Mouse (Mus musculus) liver, embryonic 11.5 days (tissue): ENCODE measurements around the gene Tmem115. TPM values are rescaled to one million over a fixed set of nuclear protein-coding genes. Genes with fewer than 3 reads are reported as not detected.
A peak's percentile ranks its signal among the peaks of the same experiment; 100 is the strongest.
"Not testable (repeated sequence)": the region's sequence is repeated elsewhere in the genome, so short reads cannot be mapped to it uniquely, and the experiment has no call there.

Source experiments
- ATAC-seq: fragments of 200-750 bp; cut with Nextera tagmentation; replicated peaks from 2 replicates; pipeline ENCODE4 v1.8.0; 2017; ENCODE audit warnings: moderate number of reproducible peaks, mild to moderate bottlenecking, moderate TSS enrichment, moderate library complexity; ENCODE audit not compliant: low FRiP score
- DNase-seq: peaks from one replicate; pipeline ENCODE4 v3.0.0-alpha.2; 2017; ENCODE audit warnings: low spot score
- H3K27ac ChIP-seq: fragments of 300-500 bp; sonication (generic); 2 replicates; pipeline ENCODE4 v1.5.1; 2014; ENCODE audit warnings: mild to moderate bottlenecking, low read depth, low read length, control low read depth
- H3K27me3 ChIP-seq: fragments of 300-500 bp; sonication (generic); replicated peaks from 2 replicates; pipeline ENCODE4 v1.6.1; 2014; ENCODE audit warnings: low read length, mixed read lengths; ENCODE audit not compliant: control insufficient read depth, insufficient read depth
- H3K36me3 ChIP-seq: fragments of 300-500 bp; sonication (generic); 2 replicates; pipeline ENCODE4 v1.6.1; 2014; ENCODE audit warnings: mild to moderate bottlenecking, low read length, moderate library complexity, mixed read lengths; ENCODE audit not compliant: control insufficient read depth, insufficient read depth
- H3K4me1 ChIP-seq: fragments of 300-500 bp; sonication (generic); replicated peaks from 2 replicates; pipeline ENCODE4 v1.6.1; 2014; ENCODE audit warnings: low read length, mixed read lengths; ENCODE audit not compliant: control insufficient read depth, insufficient read depth
- H3K4me2 ChIP-seq: fragments of 300-500 bp; sonication (generic); 2 replicates; pipeline ENCODE4 v1.6.1; 2014; ENCODE audit warnings: mild to moderate bottlenecking, control low read depth, moderate library complexity
- H3K4me3 ChIP-seq: fragments of 300-500 bp; sonication (generic); 2 replicates; pipeline ENCODE4 v1.5.1; 2014; ENCODE audit warnings: low read depth, low read length, control low read depth
- H3K9ac ChIP-seq: fragments of 300-500 bp; sonication (generic); 2 replicates; pipeline ENCODE4 v1.6.1; 2014; ENCODE audit warnings: low read depth, low read length, control low read depth
- H3K9me3 ChIP-seq: fragments of 300-500 bp; sonication (generic); 2 replicates; pipeline ENCODE4 v1.6.1; 2016; ENCODE audit warnings: low read length, inconsistent platforms, mixed read lengths; ENCODE audit not compliant: control insufficient read depth
- WGBS: fragments of 180-500 bp; shearing (Covaris S2); extraction: QIAGEN DNeasy Blood & Tissue Kit; methylation state at CpG from one replicate; pipeline ENCODE4 v1.1.7; 2014; 5-methylcytosine and 5-hydroxymethylcytosine counted together
- polyA plus RNA-seq: library from polyadenylated mRNA; unstranded; fragments of >200 nt; fragmentation: Nextera tagmentation; extraction: Ambion mirVana; gene quantifications from 2 replicates; pipeline ENCODE4 v1.2.1, GENCODE M21; 2014

Gene Tmem115
- polyA plus RNA-seq, 1 experiment from 2014 or later, result 35.4 TPM

- Histone ChIP-seq H3K9me3 (no peaks in the 10 kb centered on the region), H3K4me2 (peak overlapping the region; percentile 99), H3K4me1 (peaks cover 48% of the 10 kb centered on the region), H3K36me3 (peaks cover 30% of the 10 kb centered on the region), H3K9ac (peak overlapping the region; percentile 89), H3K27me3 (no peaks in the 10 kb centered on the region), H3K4me3 (peak overlapping the region; percentile 79), H3K27ac (peak overlapping the region; percentile 95)
- DNase-seq (no peak), ATAC-seq (peak; percentile 10)
- under 1% methylated on average over 23 of the region's 23 CpGs for whole genome bisulfite sequencing
These were observed 21.3 kb downstream of the Tmem115 start for GRCm38 (mm10) chr9:107555031-107555457.

GRCm38 (mm10) chr9:107555701-107556100, 22.0 kb downstream of the Tmem115 start:
- WGBS, result 35% methylated on average over 2 of the region's 2 CpGs
- peak overlapping the region; percentile 89 for H3K9ac ChIP-seq
- H3K4me3 ChIP-seq, result peak overlapping the region; percentile 79
- peaks cover 35% of the 10 kb centered on the region for H3K36me3 ChIP-seq
- no peaks in the 10 kb centered on the region for H3K27me3 ChIP-seq
- H3K4me2 ChIP-seq, result peak overlapping the region; percentile 99
- no peaks in the 10 kb centered on the region for H3K9me3 ChIP-seq
- ATAC-seq, result no peak
- H3K27ac ChIP-seq, result peak overlapping the region; percentile 42; the same call in 1 of the 2 replicates
- peaks cover 45% of the 10 kb centered on the region for H3K4me1 ChIP-seq
- DNase-seq, result no peak

DNA sequence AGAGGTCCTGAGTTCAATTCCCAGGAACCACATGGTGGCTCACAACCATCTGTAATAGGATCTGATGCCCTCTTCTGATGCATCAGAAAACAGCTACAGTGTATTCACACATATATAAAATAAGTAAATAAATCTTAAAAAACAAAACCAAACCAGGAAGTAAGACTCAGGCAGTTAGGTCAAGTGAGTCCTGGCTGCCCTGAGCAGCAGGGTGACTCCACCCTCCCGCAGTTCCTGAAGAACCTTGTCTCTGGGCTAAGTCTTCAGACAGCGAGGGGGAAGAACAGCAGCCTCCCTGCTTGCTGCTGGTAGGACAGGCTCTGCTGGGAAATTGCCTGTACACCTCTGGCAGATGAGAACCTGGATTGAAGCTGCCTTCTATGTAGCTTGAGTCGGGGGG, 22.6 kb downstream of the Tmem115 start:
- no peak for DNase-seq
- Histone ChIP-seq H3K9me3 (no peaks in the 10 kb centered on the region), H3K27ac (no peak overlapping the region; the same call in 1 of the 2 replicates), H3K36me3 (peaks cover 42% of the 10 kb centered on the region), H3K4me2 (peak overlapping the region; percentile 99), H3K9ac (peak overlapping the region; percentile 89), H3K4me3 (peak overlapping the region; percentile 79), H3K4me1 (peaks cover 38% of the 10 kb centered on the region), H3K27me3 (no peaks in the 10 kb centered on the region)
- 62% methylated on average over 3 of the region's 3 CpGs for WGBS
- no peak for ATAC-seq

DNA sequence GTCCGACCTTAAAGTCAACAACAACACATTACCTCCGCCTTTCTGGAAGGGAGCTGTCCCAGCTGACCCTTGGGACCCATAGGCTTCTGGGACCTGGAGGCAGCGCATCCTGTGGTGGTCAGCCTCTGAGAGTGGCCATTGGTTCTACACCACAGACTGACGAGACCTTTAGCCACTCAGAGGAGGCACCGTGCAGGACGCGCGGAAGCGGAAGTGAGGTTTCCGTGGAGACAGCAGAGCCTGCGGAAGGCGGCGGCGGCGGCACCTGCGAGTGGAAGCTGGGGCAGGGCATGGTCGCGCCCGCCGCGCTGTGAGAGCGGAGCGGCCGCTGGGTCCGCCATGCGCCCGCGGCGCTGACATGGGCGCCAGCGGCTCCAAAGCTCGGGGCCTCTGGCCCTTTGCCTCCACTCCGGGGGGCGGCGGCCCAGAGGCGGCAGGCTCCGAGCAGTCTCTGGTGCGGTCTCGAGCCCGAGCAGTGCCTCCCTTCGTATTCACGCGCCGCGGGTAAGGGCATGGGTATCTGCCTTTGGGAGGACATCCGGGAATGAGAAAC, 29.4 kb downstream of the Tmem115 start, which contains the start of gene Tusc2:
TSS of gene Tusc2 (plus strand) at position 227 of the 553 bp plus-strand sequence.
- WGBS, result under 1% methylated on average over 46 of the region's 46 CpGs
- peak; percentile 90 for DNase-seq
- peak within 1 kb of the TSS; percentile 65; the same call in 1 of the 2 replicates for H3K27ac ChIP-seq

DNA sequence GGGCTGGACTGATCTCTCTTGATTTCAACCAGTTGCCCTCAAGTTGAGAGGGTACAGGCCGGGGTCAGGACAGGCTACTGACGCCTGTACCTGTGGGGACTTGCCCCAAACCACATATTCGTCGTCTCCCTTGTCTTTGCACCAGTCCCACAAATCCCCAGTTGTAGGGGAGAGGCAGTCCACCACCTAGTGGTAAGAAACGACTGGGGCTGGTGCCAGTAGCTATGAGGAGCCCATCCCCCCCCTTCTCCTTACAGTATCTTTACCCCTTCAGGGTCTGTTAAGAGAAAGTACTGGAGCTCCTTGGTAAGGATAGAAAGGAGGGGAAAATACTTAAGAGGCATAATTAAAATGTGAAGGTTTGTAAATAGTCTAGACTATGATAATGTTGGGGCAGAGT, 31.8 kb downstream of the Tmem115 start:
- Histone ChIP-seq H3K36me3 (peaks cover 23% of the 10 kb centered on the region), H3K4me1 (peaks cover 43% of the 10 kb centered on the region), H3K4me3 (peak overlapping the region; percentile 21), H3K4me2 (peak overlapping the region; percentile 37)
- not testable (repeated sequence) for H3K27ac ChIP-seq, H3K27me3 ChIP-seq, H3K9me3 ChIP-seq, DNase-seq, ATAC-seq, H3K9ac ChIP-seq
- WGBS, result 43% methylated on average over 5 of the region's 5 CpGs

More for the DNA sequence above, 29.4 kb downstream of the Tmem115 start, which contains the start of gene Tusc2:
- Histone ChIP-seq H3K4me3 (peak within 1 kb of the TSS; percentile 95), H3K36me3 (peaks cover 45% of the 10 kb centered on the region), H3K4me1 (peaks cover 33% of the 10 kb centered on the region), H3K9me3 (no peaks in the 10 kb centered on the region), H3K9ac (peak within 1 kb of the TSS; percentile 89), H3K27me3 (no peaks in the 10 kb centered on the region), H3K4me2 (peak within 1 kb of the TSS; percentile 95)
- ATAC-seq, result peak; percentile 94

- peak overlapping the region; percentile 78 for H3K4me2 ChIP-seq
- ATAC-seq, result no peak
- H3K27me3 ChIP-seq, result no peaks in the 10 kb centered on the region
- H3K36me3 ChIP-seq, result peaks cover 19% of the 10 kb centered on the region
- peaks cover 49% of the 10 kb centered on the region for H3K4me1 ChIP-seq
- H3K4me3 ChIP-seq, result no peak overlapping the region
- H3K9ac ChIP-seq, result 0 out of 2 replicates have a peak overlapping the region, but pooled peaks have one; percentile 9
- no peaks in the 10 kb centered on the region for H3K9me3 ChIP-seq
- H3K27ac ChIP-seq, result peak overlapping the region; percentile 80
- 54% methylated on average over 15 of the region's 15 CpGs for WGBS
- peak; percentile 75 for DNase-seq
These were observed 32.4 kb downstream of the Tmem115 start for GRCm38 (mm10) chr9:107566041-107566709.

- 57% methylated on average over 3 of the region's 3 CpGs for WGBS
- H3K9ac ChIP-seq, result no peak overlapping the region; the same call in 1 of the 2 replicates
- no peaks in the 10 kb centered on the region for H3K27me3 ChIP-seq
- peak overlapping the region; percentile 80 for H3K27ac ChIP-seq
- H3K4me2 ChIP-seq, result peak overlapping the region; percentile 78
- ATAC-seq (no peak), DNase-seq (no peak)
- H3K36me3 ChIP-seq, result peaks cover 18% of the 10 kb centered on the region
- H3K9me3 ChIP-seq, result no peaks in the 10 kb centered on the region
- no peak overlapping the region; the same call in 1 of the 2 replicates for H3K4me3 ChIP-seq
- H3K4me1 ChIP-seq, result peaks cover 56% of the 10 kb centered on the region
These were observed 33.1 kb downstream of the Tmem115 start for GRCm38 (mm10) chr9:107566855-107567254.

DNA sequence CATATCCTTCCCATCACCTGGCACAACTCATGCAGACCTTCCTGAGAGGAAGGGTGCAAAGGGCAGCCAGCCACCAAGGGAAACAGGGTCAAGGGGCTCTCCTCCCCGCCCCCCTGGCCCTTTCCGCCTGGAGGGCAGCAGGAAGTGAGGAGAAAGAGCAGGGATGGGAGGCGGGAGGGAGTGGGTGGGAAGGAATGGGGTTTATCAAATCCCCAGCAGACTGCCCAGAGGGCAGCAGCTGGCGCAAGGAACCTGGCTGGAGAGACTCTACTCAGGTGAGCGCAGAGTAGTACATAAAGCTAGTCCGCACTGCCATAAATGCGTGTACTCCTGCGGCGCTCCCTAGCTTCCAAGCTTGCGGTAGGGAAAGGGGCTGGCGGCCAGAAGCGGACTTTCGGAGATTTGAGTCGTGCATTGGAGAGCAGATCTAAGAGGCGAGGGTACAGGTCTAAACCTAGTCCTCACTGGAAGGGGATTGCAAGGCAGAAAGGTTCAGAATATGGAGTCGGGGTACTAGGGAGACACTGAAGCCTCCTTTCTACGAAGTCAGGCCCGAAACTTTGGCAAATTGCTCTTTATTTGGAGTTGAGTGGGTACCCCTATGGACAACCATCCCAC, 34.1 kb downstream of the Tmem115 start, which contains the start of gene Hyal2:
TSS of gene Hyal2 (plus strand) at position 244 of the 618 bp plus-strand sequence.
- no peaks in the 10 kb centered on the region for H3K27me3 ChIP-seq
- peaks cover 62% of the 10 kb centered on the region for H3K4me1 ChIP-seq
- peak within 1 kb of the TSS; percentile 84 for H3K9ac ChIP-seq
- H3K4me2 ChIP-seq, result peak within 1 kb of the TSS; percentile 78
- no peaks in the 10 kb centered on the region for H3K9me3 ChIP-seq
- peaks cover 23% of the 10 kb centered on the region for H3K36me3 ChIP-seq
- H3K4me3 ChIP-seq, result peak within 1 kb of the TSS; percentile 80
- DNase-seq (no peak), ATAC-seq (no peak)
- H3K27ac ChIP-seq, result peak within 1 kb of the TSS; percentile 80
- 27% methylated on average over 18 of the region's 18 CpGs for WGBS
